Comparison of ENCODE assay signal across 8 mouse cellular contexts in genomic region chr1:75478916-75479634, GRCm38 (mm10). TPM values are rescaled to one million over a fixed set of nuclear protein-coding genes. Genes with fewer than 3 reads are reported as not detected.
DNase-seq lines count a peak whose midpoint lies in the region; ATAC-seq and TF ChIP-seq lines count a peak whose summit lies in the region.

Chpf (minus strand) TSS chr1:75479307.
Tmem198 (plus strand) TSS chr1:75479532.

- H3K9me3 ChIP-seq in hindbrain, embryonic 10.5 days, result no peaks in the 10 kb centered on the region
- no peaks in the 10 kb centered on the region for H3K9me3 ChIP-seq in lung, embryonic 15.5 days

- WGBS in hindbrain, embryonic 10.5 days, result under 1% methylated on average over 76 of the region's 76 CpGs
- WGBS in lung, embryonic 15.5 days, result under 1% methylated on average over 76 of the region's 76 CpGs
- whole genome bisulfite sequencing in thymus, adult 2 months, result 1% methylated on average over 75 of the region's 76 CpGs

- peaks cover 52% of the 10 kb centered on the region for H3K4me1 ChIP-seq in hindbrain, embryonic 10.5 days (replicated peaks)
- peaks cover 22% of the 10 kb centered on the region for H3K4me1 ChIP-seq in lung, embryonic 15.5 days
- peaks cover 9% of the 10 kb centered on the region for H3K4me1 ChIP-seq in thymus, adult 2 months (replicated peaks; ENCODE audit: control insufficient read depth, insufficient read depth, low read length)

- peak within 1 kb of the TSS; percentile 85 for H3K4me2 ChIP-seq in lung, embryonic 15.5 days

- peaks cover 43% of the 10 kb centered on the region for H3K36me3 ChIP-seq in hindbrain, embryonic 10.5 days
- peaks cover 20% of the 10 kb centered on the region for H3K36me3 ChIP-seq in lung, embryonic 15.5 days
- no peaks in the 10 kb centered on the region for H3K36me3 ChIP-seq in thymus, adult 2 months (ENCODE audit: control insufficient read depth, insufficient read depth, low read length)

- H3K27me3 ChIP-seq in hindbrain, embryonic 10.5 days (ENCODE audit: insufficient read depth, poor library complexity, severe bottlenecking), result peaks cover 67% of the 10 kb centered on the region
- peaks cover 57% of the 10 kb centered on the region for H3K27me3 ChIP-seq in lung, embryonic 15.5 days
- H3K27me3 ChIP-seq in thymus, adult 2 months (ENCODE audit: control insufficient read depth, insufficient read depth, low read length), result no peaks in the 10 kb centered on the region; the same call in 1 of the 2 replicates

- TF ChIP-seq CTCF in thymus, adult 2 months (IDR thresholded peaks at IDR 0.05; ENCODE audit: borderline replicate concordance, control insufficient read depth, extremely low read depth, insufficient read depth, low read length, poor library complexity), result 0 out of 2 replicates have a peak, but pooled peaks have one; percentile 12

- H3K4me3 ChIP-seq in hindbrain, embryonic 10.5 days, result peak within 1 kb of the TSS; percentile 88
- peak within 1 kb of the TSS; percentile 88 for H3K4me3 ChIP-seq in lung, embryonic 15.5 days
- peak within 1 kb of the TSS; percentile 73 for H3K4me3 ChIP-seq in thymus, adult 2 months (ENCODE audit: control insufficient read depth, insufficient read depth, low read length)

- ATAC-seq in frontal cortex, adult (ENCODE audit: low TSS enrichment), result peak; percentile 62
- peak; percentile 92 for ATAC-seq in lung, embryonic 15.5 days (ENCODE audit: borderline replicate concordance, extremely low read depth, low FRiP score, low TSS enrichment)

- peak within 1 kb of the TSS; percentile 89 for H3K27ac ChIP-seq in hindbrain, embryonic 10.5 days
- H3K27ac ChIP-seq in lung, embryonic 15.5 days, result peak within 1 kb of the TSS; percentile 88
- no peak within 1 kb of the TSS for H3K27ac ChIP-seq in thymus, adult 2 months (ENCODE audit: control insufficient read depth, insufficient read depth, low read length)

- peak within 1 kb of the TSS; percentile 73 for H3K9ac ChIP-seq in lung, embryonic 15.5 days

- TF ChIP-seq POLR2A in thymus, adult 2 months (IDR thresholded peaks at IDR 0.05; ENCODE audit: control insufficient read depth, extremely low read depth, insufficient read depth, low read length, poor library complexity), result no peak

- DNase-seq in Muller cell, postnatal 12 days (ENCODE audit: inconsistent ontology term), result peak; percentile 99
- DNase-seq in cerebellum, adult 9-10 months, result peak; percentile 99
- peak; percentile 99 for DNase-seq in hindbrain, embryonic 10.5 days (ENCODE audit: low spot score)
- DNase-seq in layer of hippocampus, adult 9-10 months (ENCODE audit: low spot score), result peak; percentile 90
- peak; percentile 98 for DNase-seq in ovary, adult 18-20 months (ENCODE audit: low spot score)
- peak; percentile 97 for DNase-seq in thymus, adult 2 months

RNA-seq across cellular contexts. Expression of gene Chpf, which starts in this region (rescaled TPM):
- 25.1 and 29.8 TPM in 2 replicates for polyA plus RNA-seq in hindbrain, embryonic 10.5 days (2016; fragmentation: Nextera tagmentation; extraction: Ambion mirVana)
- polyA plus RNA-seq in lung, embryonic 15.5 days (2015; fragmentation: Nextera tagmentation; extraction: Ambion mirVana), result 29.5 and 31.1 TPM in 2 replicates
- 38.7 and 43.7 TPM in 2 replicates for polyA plus RNA-seq in thymus, adult 2 months (2012; rRNA removed)

RNA-seq across cellular contexts. Expression of gene Tmem198, which starts in this region (rescaled TPM):
- polyA plus RNA-seq in hindbrain, embryonic 10.5 days (2016; fragmentation: Nextera tagmentation; extraction: Ambion mirVana), result 8.6 and 20.4 TPM in 2 replicates
- polyA plus RNA-seq in lung, embryonic 15.5 days (2015; fragmentation: Nextera tagmentation; extraction: Ambion mirVana), result 0.65 and 0.82 TPM in 2 replicates
- 3.0 and 3.5 TPM in 2 replicates for polyA plus RNA-seq in thymus, adult 2 months (2012; rRNA removed)
